Mouse (Mus musculus): ENCODE measurements around the gene Crb3. TPM values are rescaled to one million over a fixed set of nuclear protein-coding genes. Genes with fewer than 3 reads are reported as not detected.

The Crb3 gene
- not detected in 2 replicates for polyA plus RNA-seq (2012; ENCODE audit: insufficient read depth, insufficient read length, missing spikeins)

DNA sequence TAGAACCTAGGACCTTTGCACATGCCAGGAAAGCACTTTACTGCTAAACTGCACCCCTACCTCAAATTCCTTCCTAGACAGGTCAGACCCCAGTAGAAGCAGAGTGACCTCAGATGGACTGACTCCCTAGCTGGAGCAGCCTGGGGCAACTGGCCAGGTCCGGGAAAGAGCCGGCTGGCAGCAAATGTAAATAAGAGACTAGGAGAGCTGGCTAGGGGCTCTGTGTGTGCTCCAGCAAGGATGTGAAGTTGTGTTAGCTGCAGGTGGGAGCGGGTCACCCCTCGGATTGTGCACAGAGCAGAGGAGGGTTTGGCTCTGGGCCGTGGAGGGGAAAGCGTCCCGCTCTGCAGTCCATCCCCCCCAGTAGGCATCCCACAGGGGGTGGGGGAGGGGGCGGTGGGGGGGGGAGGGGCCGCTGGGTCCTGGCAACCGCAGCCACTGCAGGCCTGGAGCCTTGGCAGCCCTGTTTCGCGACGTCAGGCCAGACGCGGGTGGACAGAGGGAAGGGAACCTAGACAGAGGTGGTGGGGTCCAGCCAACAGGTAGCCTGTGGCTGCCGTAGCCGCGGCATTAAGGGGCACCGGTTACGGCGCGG, at the start of gene Crb3:
Gene Crb3 (plus strand): TSS at position 215 of the 595 bp plus-strand sequence.
- H3K4me1 ChIP-seq (ENCODE audit: control insufficient read depth, insufficient read depth, insufficient read length, low read length) = no peaks in the 10 kb centered on the region
- H3K27ac ChIP-seq (replicated peaks; ENCODE audit: low read depth, low read length) = peak within 1 kb of the TSS; percentile 27
- peak within 1 kb of the TSS; percentile 90 for H3K4me3 ChIP-seq (ENCODE audit: insufficient read depth, low read depth, low read length)

DNA sequence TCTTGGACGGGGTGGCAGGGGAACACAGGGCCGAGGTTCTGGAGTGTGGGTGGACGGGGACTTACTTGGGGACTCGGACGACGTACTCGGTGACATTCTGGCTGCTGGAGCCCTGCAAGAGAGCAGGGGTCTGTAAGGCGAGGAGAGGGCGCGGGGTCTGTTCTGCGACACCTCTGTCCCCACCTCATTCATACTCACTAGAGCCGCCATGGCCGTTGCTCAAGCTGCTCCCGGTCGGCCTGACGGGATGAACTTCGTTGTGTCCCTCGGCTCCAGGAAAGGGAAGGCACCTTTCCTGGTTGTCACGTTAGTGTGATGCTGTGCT, 48.0 kb upstream of the Crb3 start:
- peak overlapping the region; percentile 84 for H3K4me3 ChIP-seq (ENCODE audit: insufficient read depth, low read depth, low read length)
- peak overlapping the region; percentile 63 for H3K27ac ChIP-seq (replicated peaks; ENCODE audit: low read depth, low read length)
- no peaks in the 10 kb centered on the region for H3K4me1 ChIP-seq (ENCODE audit: control insufficient read depth, insufficient read depth, insufficient read length, low read length)

DNA sequence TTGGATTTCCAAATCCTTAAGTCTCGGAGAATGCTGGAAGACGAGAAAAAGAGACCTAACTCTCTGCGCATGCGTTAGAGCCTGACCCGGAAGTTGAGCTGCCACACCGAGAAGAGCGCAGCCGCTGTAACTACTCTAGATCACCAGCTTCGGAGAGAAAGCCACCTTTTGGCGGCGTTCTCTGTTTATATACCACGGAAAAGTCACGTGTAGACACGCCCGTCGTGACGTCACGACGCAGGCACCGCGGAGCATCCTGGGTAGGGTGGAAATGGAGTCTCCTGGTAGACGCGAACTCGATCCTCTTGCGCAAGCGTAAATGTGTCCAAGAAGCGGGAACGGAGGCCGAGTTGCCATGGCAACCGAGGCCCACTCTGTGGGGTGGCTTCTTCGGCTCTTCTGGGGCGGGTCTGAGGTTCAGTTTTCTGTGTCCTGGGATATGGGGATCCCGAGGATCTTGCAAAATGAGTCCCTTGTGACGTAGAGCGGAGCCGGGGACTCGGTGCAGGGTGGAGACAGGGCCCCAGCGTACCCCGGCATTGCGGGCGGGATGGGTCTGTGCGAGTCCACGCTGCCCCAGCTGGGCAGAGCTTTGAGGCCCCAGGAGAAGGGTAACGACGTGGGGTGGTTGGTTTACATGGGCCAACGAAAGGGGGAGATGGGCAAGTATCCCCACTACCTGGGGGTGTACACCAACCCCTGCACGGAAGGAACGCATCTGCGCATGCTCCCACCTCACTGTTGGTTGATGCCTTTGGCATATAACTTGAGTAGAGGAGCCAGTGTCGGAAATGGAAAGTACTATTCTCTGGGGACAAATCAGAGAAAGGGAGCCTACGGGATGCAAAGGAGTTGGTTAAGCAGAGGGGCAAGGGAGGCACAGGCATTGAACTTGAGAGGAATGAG, 47.4 kb upstream of the Crb3 start, which contains the start of the genes Gtf2f1 and Gm17949:
Gene Gtf2f1 (minus strand): TSS at position 53 of the 906 bp plus-strand sequence.
Gene Gm17949 (plus strand): TSS at position 234 of the 906 bp plus-strand sequence.
- Histone ChIP-seq H3K27ac (replicated peaks; ENCODE audit: low read depth, low read length) (peak within 1 kb of the TSS; percentile 63), H3K4me1 (ENCODE audit: control insufficient read depth, insufficient read depth, insufficient read length, low read length) (no peaks in the 10 kb centered on the region), H3K4me3 (ENCODE audit: insufficient read depth, low read depth, low read length) (peak within 1 kb of the TSS; percentile 84)

DNA sequence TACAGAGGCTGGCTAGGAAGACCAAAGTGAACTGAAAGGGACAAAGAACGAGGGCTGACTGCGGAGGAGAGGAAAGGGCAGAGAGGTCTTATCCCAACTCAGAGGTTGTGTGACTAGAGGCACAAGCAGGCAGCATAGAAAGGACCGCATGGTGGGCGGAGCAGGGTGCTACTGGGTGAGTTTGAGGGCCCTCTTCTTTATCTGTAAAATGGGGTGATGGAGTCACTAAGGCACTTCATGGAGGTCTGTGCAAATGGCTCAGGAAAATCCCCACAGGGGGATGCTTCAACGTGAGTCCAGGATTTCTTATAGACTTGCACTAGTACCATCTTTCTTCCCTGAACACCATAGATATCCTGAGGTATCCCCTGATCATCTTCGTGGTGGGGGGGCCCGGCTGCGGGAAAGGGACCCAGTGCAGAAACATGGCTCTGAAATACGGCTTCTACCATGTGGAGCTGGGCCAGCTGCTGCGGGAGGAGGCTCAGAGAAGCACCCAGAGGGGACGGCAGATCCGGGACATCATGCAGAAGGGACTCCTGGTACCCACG, 46.6 kb upstream of the Crb3 start:
- peak overlapping the region; percentile 68 for H3K4me3 ChIP-seq (ENCODE audit: insufficient read depth, low read depth, low read length)
- no peak overlapping the region for H3K27ac ChIP-seq (replicated peaks; ENCODE audit: low read depth, low read length)
- H3K4me1 ChIP-seq (ENCODE audit: control insufficient read depth, insufficient read depth, insufficient read length, low read length) = no peaks in the 10 kb centered on the region

DNA sequence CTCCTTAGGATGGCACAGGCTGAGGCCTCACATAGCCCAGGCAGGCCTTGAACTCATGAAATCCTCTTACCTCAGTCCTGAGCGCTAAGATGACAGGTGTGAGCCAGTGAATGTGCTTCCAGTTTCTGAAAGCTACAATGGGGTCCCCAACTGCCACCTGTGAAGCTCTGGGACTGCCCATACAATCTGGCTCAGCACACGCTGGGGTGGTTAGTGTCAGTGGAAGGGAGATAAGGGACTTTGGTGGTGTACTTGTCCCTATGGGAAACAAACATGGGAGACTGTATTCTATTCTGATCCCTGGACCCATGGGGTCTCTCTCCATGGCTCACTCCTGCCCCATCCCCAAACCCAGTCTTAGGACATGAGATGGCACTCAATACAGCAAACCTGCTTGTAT, 39.2 kb upstream of the Crb3 start:
- Histone ChIP-seq H3K27ac (replicated peaks; ENCODE audit: low read depth, low read length) (no peak overlapping the region), H3K4me3 (ENCODE audit: insufficient read depth, low read depth, low read length) (no peak overlapping the region), H3K4me1 (ENCODE audit: control insufficient read depth, insufficient read depth, insufficient read length, low read length) (no peaks in the 10 kb centered on the region)

DNA sequence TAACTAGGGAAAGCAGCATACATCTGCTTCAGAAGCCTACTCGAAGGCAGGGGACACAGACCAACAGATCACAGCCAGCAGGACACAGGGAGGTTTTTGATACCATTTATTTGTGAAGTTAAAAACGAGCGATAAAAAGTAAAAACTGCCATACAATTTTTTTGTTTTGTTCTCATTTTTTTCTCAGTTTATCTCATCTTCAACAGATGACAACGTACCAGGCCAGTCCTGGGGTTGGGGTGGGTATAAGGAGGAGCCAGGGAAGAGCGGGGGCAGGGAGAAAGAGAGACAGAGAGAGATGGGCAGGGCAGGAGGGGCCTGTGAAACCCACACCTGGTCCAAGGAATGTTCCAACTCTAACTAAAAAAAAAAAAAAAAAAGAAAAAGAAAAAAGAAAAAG, 37.9 kb upstream of the Crb3 start:
- Histone ChIP-seq H3K4me1 (ENCODE audit: control insufficient read depth, insufficient read depth, insufficient read length, low read length) (no peaks in the 10 kb centered on the region), H3K27ac (replicated peaks; ENCODE audit: low read depth, low read length) (no peak overlapping the region), H3K4me3 (ENCODE audit: insufficient read depth, low read depth, low read length) (no peak overlapping the region)

DNA sequence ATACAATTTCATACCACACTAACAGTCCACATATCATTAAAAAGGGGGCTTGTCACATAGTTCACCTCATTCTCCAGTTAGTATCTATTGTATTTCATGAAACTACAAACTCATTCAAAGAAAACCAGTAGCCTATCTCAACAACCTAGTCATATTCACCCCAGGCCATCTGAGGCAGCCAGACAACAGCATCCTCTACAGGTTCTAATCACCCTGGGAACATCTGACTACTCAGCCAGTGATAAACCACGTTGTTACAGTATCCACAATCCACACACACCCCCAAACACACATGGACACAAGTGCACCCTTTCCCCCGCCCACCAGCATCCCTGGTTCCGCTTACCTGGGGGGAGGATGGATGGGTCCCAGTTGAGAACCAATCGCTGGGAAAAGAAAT, 31.4 kb upstream of the Crb3 start:
- Histone ChIP-seq H3K4me3 (ENCODE audit: insufficient read depth, low read depth, low read length) (no peak overlapping the region), H3K4me1 (ENCODE audit: control insufficient read depth, insufficient read depth, insufficient read length, low read length) (peaks cover 6% of the 10 kb centered on the region; the same call in 1 of the 2 replicates), H3K27ac (replicated peaks; ENCODE audit: low read depth, low read length) (no peak overlapping the region)

DNA sequence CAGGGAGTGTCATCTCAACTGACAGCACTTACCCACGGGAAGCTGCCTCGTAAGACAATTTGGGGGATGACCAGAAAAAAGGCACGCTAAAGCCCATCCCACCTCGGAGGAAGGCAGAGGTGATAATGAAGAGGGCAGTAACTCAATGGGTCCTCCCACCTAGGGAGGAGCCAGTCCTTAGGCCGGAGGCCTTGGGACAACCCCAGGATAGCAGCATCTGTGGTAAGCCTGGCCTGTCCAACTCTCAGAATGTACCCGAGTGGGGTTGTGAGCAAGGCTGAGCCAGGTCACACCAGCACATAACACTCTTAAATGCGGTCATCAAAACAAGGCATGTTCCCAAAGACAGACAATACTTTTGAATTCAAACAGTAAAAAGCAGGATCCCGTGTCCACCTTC, 29.2 kb upstream of the Crb3 start:
- H3K4me3 ChIP-seq (ENCODE audit: insufficient read depth, low read depth, low read length) = peak overlapping the region; percentile 73
- H3K27ac ChIP-seq (replicated peaks; ENCODE audit: low read depth, low read length) = no peak overlapping the region
- H3K4me1 ChIP-seq (ENCODE audit: control insufficient read depth, insufficient read depth, insufficient read length, low read length) = peaks cover 8% of the 10 kb centered on the region; the same call in 1 of the 2 replicates

DNA sequence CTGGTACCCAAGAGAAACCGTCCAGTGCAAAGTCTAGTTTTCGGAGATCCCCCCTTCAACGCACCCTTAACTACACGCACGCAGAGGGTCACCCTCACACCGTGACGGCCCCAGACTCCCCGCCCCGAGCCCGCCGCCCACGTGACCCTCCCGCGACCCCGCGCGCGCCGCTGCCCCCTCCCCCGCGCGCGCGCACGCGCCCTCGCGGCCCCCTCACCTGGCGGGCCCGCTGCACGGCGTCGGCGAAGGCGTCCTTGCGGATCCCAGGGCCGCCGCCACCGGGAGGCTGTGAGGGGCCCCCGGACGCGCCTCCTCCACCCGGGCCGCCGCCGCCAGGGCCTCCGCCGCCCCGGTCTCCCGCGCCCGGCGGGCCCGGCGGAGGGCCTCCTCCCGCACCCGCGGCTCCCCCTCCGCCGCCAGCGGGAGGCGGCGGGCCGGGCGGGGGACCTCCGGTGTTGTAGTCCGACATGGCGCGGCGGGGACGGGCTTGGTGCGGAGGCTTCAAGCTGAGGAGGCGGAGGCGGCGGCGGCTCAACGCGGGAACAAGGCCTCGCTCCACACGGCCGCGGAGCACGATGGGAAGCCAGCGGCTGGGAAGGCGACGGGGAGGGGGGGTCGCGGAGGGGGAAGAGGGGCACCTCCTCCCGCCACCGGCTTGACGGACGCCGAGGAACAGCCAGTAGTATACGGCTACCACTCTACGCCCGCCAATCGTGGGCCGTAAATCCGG, 27.8 kb upstream of the Crb3 start, which contains the start of gene Khsrp:
Gene Khsrp (minus strand): TSS at position 592 of the 730 bp plus-strand sequence.
- Histone ChIP-seq H3K27ac (replicated peaks; ENCODE audit: low read depth, low read length) (peak within 1 kb of the TSS; percentile 76), H3K4me1 (ENCODE audit: control insufficient read depth, insufficient read depth, insufficient read length, low read length) (peaks cover 8% of the 10 kb centered on the region; the same call in 1 of the 2 replicates), H3K4me3 (ENCODE audit: insufficient read depth, low read depth, low read length) (peak within 1 kb of the TSS; percentile 73)

DNA sequence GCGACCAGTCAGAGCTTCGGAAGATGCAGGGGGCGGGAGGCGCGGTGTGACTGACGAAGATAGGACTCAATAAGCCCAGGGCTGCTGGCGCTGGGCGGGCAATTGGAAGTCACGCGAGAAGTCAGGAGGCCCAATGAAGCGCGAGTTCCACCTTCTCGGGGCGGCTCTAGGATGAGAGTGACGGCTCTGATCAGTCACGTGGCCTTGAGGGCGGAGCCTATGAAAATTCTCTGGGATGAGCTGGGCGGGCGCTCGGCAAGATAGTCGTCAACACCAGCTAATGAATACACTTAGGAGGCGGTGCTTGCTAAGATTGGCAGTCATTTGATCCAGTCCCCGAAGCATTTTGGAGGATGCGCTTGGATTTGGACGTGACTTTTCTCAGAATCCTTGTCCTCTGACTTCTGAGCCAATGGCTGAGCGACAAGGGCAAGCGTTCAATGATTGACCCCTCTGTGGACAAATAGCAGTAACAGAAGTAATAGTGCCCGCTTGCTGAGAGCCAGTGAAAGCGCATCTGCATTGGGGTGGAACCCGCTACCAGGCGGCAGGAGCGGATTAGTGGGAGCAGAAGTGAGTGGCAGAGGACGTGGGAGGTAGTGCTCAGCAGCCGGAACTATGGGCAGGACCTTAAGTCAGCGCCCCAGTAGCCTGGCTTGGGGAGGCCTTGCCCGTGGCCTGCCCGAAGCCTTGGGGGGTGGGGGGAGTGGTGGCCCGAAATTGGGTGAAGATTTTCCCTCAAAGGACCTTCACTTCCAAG, 27.1 kb upstream of the Crb3 start:
- peak overlapping the region; percentile 60 for H3K4me3 ChIP-seq (ENCODE audit: insufficient read depth, low read depth, low read length)
- H3K27ac ChIP-seq (replicated peaks; ENCODE audit: low read depth, low read length) = peak overlapping the region; percentile 76
- peaks cover 8% of the 10 kb centered on the region; the same call in 1 of the 2 replicates for H3K4me1 ChIP-seq (ENCODE audit: control insufficient read depth, insufficient read depth, insufficient read length, low read length)

DNA sequence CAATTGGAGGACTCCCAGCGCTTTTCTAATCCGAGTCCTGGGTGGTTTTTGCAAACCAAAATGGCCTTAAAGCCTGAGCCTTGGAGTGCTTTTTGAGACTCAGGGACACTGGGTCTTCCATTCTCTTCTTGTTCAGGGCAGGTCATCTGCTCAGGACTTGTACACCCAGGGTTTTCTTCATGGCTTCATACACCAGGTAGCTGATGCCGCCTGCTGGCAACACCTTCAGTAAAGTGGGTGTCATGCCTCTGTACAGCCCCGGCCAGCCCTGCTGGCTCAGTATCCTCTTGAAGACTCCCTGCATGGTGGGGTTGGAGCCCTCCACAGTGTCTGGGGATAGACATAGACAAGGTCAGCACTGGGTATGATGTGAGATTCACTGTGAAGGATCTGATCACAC, 26.1 kb upstream of the Crb3 start:
- Histone ChIP-seq H3K27ac (replicated peaks; ENCODE audit: low read depth, low read length) (no peak overlapping the region), H3K4me3 (ENCODE audit: insufficient read depth, low read depth, low read length) (peak overlapping the region; percentile 60; the same call in 1 of the 2 replicates), H3K4me1 (ENCODE audit: control insufficient read depth, insufficient read depth, insufficient read length, low read length) (peaks cover 8% of the 10 kb centered on the region; the same call in 1 of the 2 replicates)

DNA sequence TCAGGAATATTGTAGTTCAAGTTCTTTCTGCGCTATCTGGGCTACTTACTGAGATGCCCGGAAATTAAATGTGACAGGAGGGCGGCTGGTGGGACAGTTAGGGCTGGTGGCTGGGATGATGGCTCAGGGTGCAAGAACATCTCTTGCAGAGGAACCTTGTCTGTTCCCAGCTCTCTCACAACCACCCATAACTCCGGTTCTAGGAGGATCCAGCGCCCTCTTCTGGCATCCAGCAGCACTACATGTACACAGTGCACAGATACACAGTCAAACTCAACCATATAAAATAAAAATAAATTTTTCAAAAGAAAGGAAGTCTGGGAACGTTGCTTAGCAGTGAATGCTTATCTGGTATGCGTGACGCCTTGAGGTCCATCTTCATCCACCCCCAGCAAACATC, 19.9 kb upstream of the Crb3 start:
- Histone ChIP-seq H3K4me1 (ENCODE audit: control insufficient read depth, insufficient read depth, insufficient read length, low read length) (no peaks in the 10 kb centered on the region), H3K4me3 (ENCODE audit: insufficient read depth, low read depth, low read length) (no peak overlapping the region)

DNA sequence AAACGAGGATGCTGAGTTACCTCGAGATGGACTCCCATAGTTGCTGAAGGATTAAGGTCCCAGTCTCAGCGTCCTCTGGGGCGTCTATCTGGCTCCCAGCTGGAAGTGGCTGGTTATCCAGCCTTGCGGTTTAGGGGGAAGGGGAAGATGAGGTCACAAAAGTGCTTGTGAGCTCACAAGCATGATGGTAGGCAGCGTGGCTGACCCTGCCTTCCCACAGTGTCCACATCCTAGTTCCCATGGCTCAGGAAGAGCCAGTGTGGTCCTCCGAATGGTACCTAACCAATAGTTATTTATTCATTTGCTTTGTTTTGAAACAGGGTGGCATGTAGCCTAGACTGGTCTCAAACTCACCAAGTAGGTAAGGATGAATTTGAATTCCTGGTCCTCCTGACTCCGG, 17.4 kb upstream of the Crb3 start, which contains the start of gene Slc25a41:
Gene Slc25a41 (minus strand): TSS at position 101 of the 400 bp plus-strand sequence.
- Histone ChIP-seq H3K4me1 (ENCODE audit: control insufficient read depth, insufficient read depth, insufficient read length, low read length) (no peaks in the 10 kb centered on the region), H3K4me3 (ENCODE audit: insufficient read depth, low read depth, low read length) (no peak within 1 kb of the TSS), H3K27ac (replicated peaks; ENCODE audit: low read depth, low read length) (no peak within 1 kb of the TSS)

More for the DNA sequence above, 19.9 kb upstream of the Crb3 start:
- H3K27ac ChIP-seq (replicated peaks; ENCODE audit: low read depth, low read length) = no peak overlapping the region

DNA sequence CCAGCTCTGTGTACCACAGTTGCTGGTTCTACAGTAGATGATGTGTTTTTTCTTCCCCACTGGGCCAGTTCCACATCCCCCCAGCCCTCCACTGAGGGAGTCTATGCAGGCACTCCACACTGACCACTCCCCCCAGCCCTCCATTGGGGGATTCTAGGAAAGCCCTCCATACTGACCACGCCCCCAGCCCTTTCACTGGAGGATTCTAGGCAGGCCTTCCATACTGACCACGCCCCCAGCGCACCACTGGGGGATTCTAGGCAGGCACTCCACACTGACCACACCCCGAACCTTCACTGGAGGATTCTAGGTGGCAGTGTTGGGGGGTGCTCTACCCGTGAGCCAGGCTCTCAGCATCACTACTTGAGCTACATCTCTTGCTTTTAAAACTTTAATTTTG, 11.5 kb upstream of the Crb3 start:
- H3K4me3 ChIP-seq (ENCODE audit: insufficient read depth, low read depth, low read length) = no peak overlapping the region
- no peaks in the 10 kb centered on the region; the same call in 1 of the 2 replicates for H3K4me1 ChIP-seq (ENCODE audit: control insufficient read depth, insufficient read depth, insufficient read length, low read length)
- H3K27ac ChIP-seq (replicated peaks; ENCODE audit: low read depth, low read length) = no peak overlapping the region

Data from brown adipose tissue, adult 24 weeks (tissue).